Mouse (Mus musculus): ENCODE data around the gene Abtb2. TPM values are rescaled to one million over a fixed set of nuclear protein-coding genes. Genes with fewer than 3 reads are reported as not detected.
A peak's percentile ranks its signal among the peaks of the same experiment; 100 is the strongest.

The Abtb2 gene
- total and polyA plus RNA-seq, 2 experiments from 2014 or later = 12.3 to 45.9 TPM

GRCm38 (mm10) chr2:103760421-103760820 lies 194.3 kb downstream of the Abtb2 start:
- no peak; the same call in 1 of the 2 replicates for TF ChIP-seq EP300 (IDR thresholded peaks at IDR 0.05; ENCODE audit: low read depth)
- TF ChIP-seq CTCF (IDR thresholded peaks at IDR 0.05; ENCODE audit: low read depth) = no peak
- ATAC-seq (ENCODE audit: insufficient read depth, low read depth) (no peak), DNase-seq (ENCODE audit: low spot score) (no peak)
- peak overlapping the region; percentile 71 for H3K4me3 ChIP-seq (ENCODE audit: low read depth, low read length)
- WGBS = under 1% methylated on average over 12 of the region's 12 CpGs
- H3K36me3 ChIP-seq (replicated peaks; ENCODE audit: control insufficient read depth, insufficient read depth, low read length) = peaks cover 9% of the 10 kb centered on the region; the same call in 1 of the 2 replicates
- H3K27me3 ChIP-seq (ENCODE audit: control insufficient read depth, insufficient read depth, low read length) = no peaks in the 10 kb centered on the region
- H3K4me1 ChIP-seq (ENCODE audit: control insufficient read depth, insufficient read depth) = peaks cover 3% of the 10 kb centered on the region; the same call in 1 of the 2 replicates
- peak overlapping the region; percentile 91 for H3K4me2 ChIP-seq (ENCODE audit: low read depth, low read length)
- H3K9me3 ChIP-seq (replicated peaks; ENCODE audit: control insufficient read depth, low read length) = no peaks in the 10 kb centered on the region
- peak overlapping the region; percentile 83 for H3K27ac ChIP-seq (ENCODE audit: low read depth)
- H3K9ac ChIP-seq (replicated peaks; ENCODE audit: low read depth, low read length) = peak overlapping the region; percentile 68

DNA sequence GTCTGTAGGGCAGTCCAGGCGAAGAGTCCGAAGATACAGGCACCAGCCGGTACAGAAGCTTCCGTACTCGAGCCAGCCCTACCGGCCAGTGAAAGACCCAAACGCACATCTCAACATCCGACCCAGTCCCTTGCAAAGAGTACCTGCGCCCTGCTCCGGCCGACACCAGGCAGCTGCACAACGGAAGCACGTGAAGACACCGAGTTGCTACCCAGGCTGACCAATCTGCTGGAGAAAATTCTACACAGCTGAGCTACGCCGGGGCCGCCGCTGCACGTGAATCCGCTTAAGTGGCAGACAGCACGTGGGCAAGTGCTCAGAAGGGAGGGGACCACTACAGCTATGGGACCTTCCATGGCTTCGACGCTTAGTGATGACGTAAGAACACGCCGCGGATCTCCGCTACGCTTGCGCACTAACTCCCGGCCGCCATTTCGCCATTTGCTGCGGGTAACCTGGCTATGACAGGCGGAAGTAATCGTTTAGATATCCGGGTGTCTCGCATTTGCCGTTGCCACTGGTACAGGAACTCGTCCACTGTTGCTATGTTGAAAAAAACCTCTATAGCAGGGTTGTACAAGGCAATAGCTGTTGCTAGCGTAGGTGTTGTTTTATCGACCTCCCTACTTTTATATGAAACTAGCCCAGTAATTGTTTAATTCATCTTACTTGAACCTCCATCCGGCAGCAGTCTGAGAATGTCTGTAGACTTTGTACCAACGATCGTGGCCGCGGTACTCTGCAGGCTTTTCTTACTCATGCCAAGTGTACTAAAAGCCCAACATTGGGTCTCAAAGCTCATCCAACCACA lies 195.0 kb downstream of the Abtb2 start, which contains the start of gene Nat10:
Gene Nat10, minus strand, starts transcription at position 365 of the 811 bp plus-strand sequence.
- peak within 1 kb of the TSS; percentile 91 for H3K4me2 ChIP-seq (ENCODE audit: low read depth, low read length)
- peaks cover 3% of the 10 kb centered on the region; the same call in 1 of the 2 replicates for H3K4me1 ChIP-seq (ENCODE audit: control insufficient read depth, insufficient read depth)
- no peaks in the 10 kb centered on the region for H3K27me3 ChIP-seq (ENCODE audit: control insufficient read depth, insufficient read depth, low read length)
- peak within 1 kb of the TSS; percentile 68 for H3K9ac ChIP-seq (replicated peaks; ENCODE audit: low read depth, low read length)
- H3K9me3 ChIP-seq (replicated peaks; ENCODE audit: control insufficient read depth, low read length) = no peaks in the 10 kb centered on the region
- H3K36me3 ChIP-seq (replicated peaks; ENCODE audit: control insufficient read depth, insufficient read depth, low read length) = peaks cover 14% of the 10 kb centered on the region
- ATAC-seq (ENCODE audit: insufficient read depth, low read depth) (peak; percentile 97), DNase-seq (ENCODE audit: low spot score) (peak; percentile 99)
- under 1% methylated on average over 47 of the region's 47 CpGs for WGBS
- peak within 1 kb of the TSS; percentile 71 for H3K4me3 ChIP-seq (ENCODE audit: low read depth, low read length)
- TF ChIP-seq CTCF (IDR thresholded peaks at IDR 0.05; ENCODE audit: low read depth) (no peak), EP300 (IDR thresholded peaks at IDR 0.05; ENCODE audit: low read depth) (peak; percentile 75)
- H3K27ac ChIP-seq (ENCODE audit: low read depth) = peak within 1 kb of the TSS; percentile 83

GRCm38 (mm10) chr2:103761993-103762392 lies 195.9 kb downstream of the Abtb2 start:
- TF ChIP-seq EP300 (IDR thresholded peaks at IDR 0.05; ENCODE audit: low read depth) (no peak), CTCF (IDR thresholded peaks at IDR 0.05; ENCODE audit: low read depth) (no peak)
- Histone ChIP-seq H3K9me3 (replicated peaks; ENCODE audit: control insufficient read depth, low read length) (no peaks in the 10 kb centered on the region), H3K27me3 (ENCODE audit: control insufficient read depth, insufficient read depth, low read length) (no peaks in the 10 kb centered on the region), H3K4me3 (ENCODE audit: low read depth, low read length) (peak overlapping the region; percentile 71; the same call in 1 of the 2 replicates), H3K4me1 (ENCODE audit: control insufficient read depth, insufficient read depth) (peaks cover 3% of the 10 kb centered on the region; the same call in 1 of the 2 replicates), H3K4me2 (ENCODE audit: low read depth, low read length) (peak overlapping the region; percentile 91), H3K36me3 (replicated peaks; ENCODE audit: control insufficient read depth, insufficient read depth, low read length) (peaks cover 19% of the 10 kb centered on the region), H3K27ac (ENCODE audit: low read depth) (no peak overlapping the region), H3K9ac (replicated peaks; ENCODE audit: low read depth, low read length) (no peak overlapping the region)
- DNase-seq (ENCODE audit: low spot score) (no peak), ATAC-seq (ENCODE audit: insufficient read depth, low read depth) (no peak)
- 30% methylated on average over 4 of the region's 4 CpGs for WGBS

- ATAC-seq (ENCODE audit: insufficient read depth, low read depth) (no peak), DNase-seq (ENCODE audit: low spot score) (no peak)
- Histone ChIP-seq H3K4me1 (ENCODE audit: control insufficient read depth, insufficient read depth) (peaks cover 3% of the 10 kb centered on the region; the same call in 1 of the 2 replicates), H3K27me3 (ENCODE audit: control insufficient read depth, insufficient read depth, low read length) (no peaks in the 10 kb centered on the region), H3K4me3 (ENCODE audit: low read depth, low read length) (no peak overlapping the region), H3K9ac (replicated peaks; ENCODE audit: low read depth, low read length) (no peak overlapping the region), H3K9me3 (replicated peaks; ENCODE audit: control insufficient read depth, low read length) (no peaks in the 10 kb centered on the region), H3K4me2 (ENCODE audit: low read depth, low read length) (no peak overlapping the region), H3K36me3 (replicated peaks; ENCODE audit: control insufficient read depth, insufficient read depth, low read length) (peaks cover 20% of the 10 kb centered on the region), H3K27ac (ENCODE audit: low read depth) (no peak overlapping the region)
- TF ChIP-seq CTCF (IDR thresholded peaks at IDR 0.05; ENCODE audit: low read depth) (no peak), EP300 (IDR thresholded peaks at IDR 0.05; ENCODE audit: low read depth) (no peak)
- WGBS = 60% methylated on average over 1 of the region's 1 CpGs
Measured at GRCm38 (mm10) chr2:103762492-103762891, 196.4 kb downstream of the Abtb2 start.

Other genes starting within 250 kb of the Abtb2 start
- not detected in 2 replicates for gene Elf5, start 154.6 kb upstream of the Abtb2 start, total RNA-seq (2014; rRNA removed; ENCODE audit: low replicate concordance)
- not detected in 2 replicates for gene Elf5, start 154.6 kb upstream of the Abtb2 start, polyA plus RNA-seq (2015; fragmentation: Nextera tagmentation; extraction: Ambion mirVana)
- gene Cat, start 81.2 kb upstream of the Abtb2 start, total RNA-seq (2014; rRNA removed; ENCODE audit: low replicate concordance) = 91.5 and 143 TPM in 2 replicates
- gene Cat, start 81.2 kb upstream of the Abtb2 start, polyA plus RNA-seq (2015; fragmentation: Nextera tagmentation; extraction: Ambion mirVana) = 76.8 and 77.7 TPM in 2 replicates
- 17.2 and 25.6 TPM in 2 replicates for gene Nat10, start 195.0 kb downstream of the Abtb2 start, total RNA-seq (2014; rRNA removed; ENCODE audit: low replicate concordance)
- gene Nat10, start 195.0 kb downstream of the Abtb2 start, polyA plus RNA-seq (2015; fragmentation: Nextera tagmentation; extraction: Ambion mirVana) = 6.9 and 7.8 TPM in 2 replicates
- gene Caprin1, start 231.3 kb downstream of the Abtb2 start, total RNA-seq (2014; rRNA removed; ENCODE audit: low replicate concordance) = 143 and 221 TPM in 2 replicates
- 106 and 114 TPM in 2 replicates for gene Caprin1, start 231.3 kb downstream of the Abtb2 start, polyA plus RNA-seq (2015; fragmentation: Nextera tagmentation; extraction: Ambion mirVana)